Mouse (Mus musculus) forebrain, embryonic 11.5 days (tissue): ENCODE measurements around the gene Dhrs1. TPM values are rescaled to one million over a fixed set of nuclear protein-coding genes. Genes with fewer than 3 reads are reported as not detected.
A peak's percentile ranks its signal among the peaks of the same experiment; 100 is the strongest.

Experiments
- ATAC-seq: fragments of 200-750 bp; cut with Nextera tagmentation; replicated peaks from 2 replicates; pipeline ENCODE4 v1.8.0; 2017; ENCODE audit warnings: moderate TSS enrichment; ENCODE audit not compliant: low FRiP score
- DNase-seq: peaks from one replicate; pipeline ENCODE4 v3.0.0-alpha.2; 2017; ENCODE audit warnings: low spot score
- H3K27ac ChIP-seq: fragments of 300-500 bp; sonication (generic); 2 replicates; pipeline ENCODE4 v1.5.1; 2014; ENCODE audit warnings: low read depth, low read length
- H3K27me3 ChIP-seq: fragments of 300-500 bp; sonication (generic); 2 replicates; pipeline ENCODE4 v1.6.1; 2014; ENCODE audit warnings: mild to moderate bottlenecking, low read length, mixed read lengths; ENCODE audit not compliant: control insufficient read depth, insufficient read depth
- H3K36me3 ChIP-seq: fragments of 300-500 bp; sonication (generic); 2 replicates; pipeline ENCODE4 v1.6.1; 2014; ENCODE audit warnings: mild to moderate bottlenecking, low read length, moderate library complexity, mixed read lengths; ENCODE audit not compliant: control insufficient read depth, insufficient read depth
- H3K4me1 ChIP-seq: fragments of 300-500 bp; sonication (generic); replicated peaks from 2 replicates; pipeline ENCODE4 v1.6.1; 2014; ENCODE audit warnings: low read length, mixed read lengths; ENCODE audit not compliant: control insufficient read depth, insufficient read depth
- H3K4me2 ChIP-seq: fragments of 300-500 bp; sonication (generic); 2 replicates; pipeline ENCODE4 v1.6.1; 2014; ENCODE audit warnings: low read depth, mild to moderate bottlenecking, low read length, moderate library complexity, mixed read lengths; ENCODE audit not compliant: severe bottlenecking
- H3K4me3 ChIP-seq: fragments of 300-500 bp; sonication (generic); 2 replicates; pipeline ENCODE4 v1.5.1; 2014; ENCODE audit warnings: low read depth, low read length
- H3K9ac ChIP-seq: fragments of 300-500 bp; sonication (generic); 2 replicates; pipeline ENCODE4 v1.6.1; 2014; ENCODE audit warnings: low read length
- H3K9me3 ChIP-seq: fragments of 300-500 bp; sonication (generic); 2 replicates; pipeline ENCODE4 v1.6.1; 2016; ENCODE audit warnings: low read length, mixed read lengths; ENCODE audit not compliant: control insufficient read depth
- WGBS: fragments of 180-500 bp; shearing (Covaris S2); extraction: QIAGEN DNeasy Blood & Tissue Kit; methylation state at CpG from one replicate; pipeline ENCODE4 v1.1.7; 2014; 5-methylcytosine and 5-hydroxymethylcytosine counted together
- polyA plus RNA-seq: library from polyadenylated mRNA; unstranded; fragments of >200 nt; fragmentation: Nextera tagmentation; extraction: Ambion mirVana; gene quantifications from 2 replicates; pipeline ENCODE4 v1.2.1, GENCODE M21; 2014

The Dhrs1 gene
- polyA plus RNA-seq, 1 experiment from 2014 or later: 63.6 TPM

- Histone ChIP-seq H3K27me3 (no peaks in the 10 kb centered on the region), H3K27ac (no peak overlapping the region), H3K4me2 (no peak overlapping the region), H3K4me1 (no peaks in the 10 kb centered on the region), H3K36me3 (no peaks in the 10 kb centered on the region), H3K9me3 (no peaks in the 10 kb centered on the region), H3K4me3 (no peak overlapping the region), H3K9ac (no peak overlapping the region)
- DNase-seq (no peak), ATAC-seq (no peak)
- WGBS: 80% methylated on average over 10 of the region's 10 CpGs
Observed at GRCm38 (mm10) chr14:55733889-55734288, 11.6 kb downstream of the Dhrs1 start.

GRCm38 (mm10) chr14:55730531-55731032 is 14.9 kb downstream of the Dhrs1 start:
- ATAC-seq: no peak
- Histone ChIP-seq H3K4me3 (no peak overlapping the region), H3K4me2 (no peak overlapping the region), H3K4me1 (no peaks in the 10 kb centered on the region), H3K27ac (no peak overlapping the region), H3K36me3 (no peaks in the 10 kb centered on the region), H3K9ac (no peak overlapping the region), H3K9me3 (no peaks in the 10 kb centered on the region), H3K27me3 (no peaks in the 10 kb centered on the region)
- WGBS: 83% methylated on average over 7 of the region's 7 CpGs
- DNase-seq: no peak

GRCm38 (mm10) chr14:55730116-55730515 is 15.4 kb downstream of the Dhrs1 start:
- no peak overlapping the region for H3K4me2 ChIP-seq
- H3K9ac ChIP-seq: no peak overlapping the region
- no peaks in the 10 kb centered on the region for H3K36me3 ChIP-seq
- H3K9me3 ChIP-seq: no peaks in the 10 kb centered on the region
- ATAC-seq (no peak), DNase-seq (no peak)
- H3K27me3 ChIP-seq: no peaks in the 10 kb centered on the region
- no peaks in the 10 kb centered on the region for H3K4me1 ChIP-seq
- H3K27ac ChIP-seq: no peak overlapping the region
- no peak overlapping the region for H3K4me3 ChIP-seq
- 81% methylated on average over 7 of the region's 7 CpGs for WGBS

- Histone ChIP-seq H3K27ac (no peak overlapping the region), H3K4me1 (no peaks in the 10 kb centered on the region), H3K9ac (no peak overlapping the region), H3K27me3 (no peaks in the 10 kb centered on the region), H3K4me3 (no peak overlapping the region), H3K36me3 (no peaks in the 10 kb centered on the region), H3K9me3 (no peaks in the 10 kb centered on the region), H3K4me2 (no peak overlapping the region)
- ATAC-seq: no peak
- DNase-seq: no peak
- WGBS: 79% methylated on average over 8 of the region's 8 CpGs
Observed at GRCm38 (mm10) chr14:55727889-55728685, 17.4 kb downstream of the Dhrs1 start.

- Histone ChIP-seq H3K9ac (no peak overlapping the region), H3K4me3 (no peak overlapping the region), H3K27ac (no peak overlapping the region), H3K9me3 (no peaks in the 10 kb centered on the region), H3K4me1 (no peaks in the 10 kb centered on the region), H3K27me3 (no peaks in the 10 kb centered on the region), H3K36me3 (no peaks in the 10 kb centered on the region), H3K4me2 (no peak overlapping the region)
- DNase-seq: no peak
- no peak for ATAC-seq
Observed at GRCm38 (mm10) chr14:55726261-55726660, 19.2 kb downstream of the Dhrs1 start.

GRCm38 (mm10) chr14:55724411-55724871 is 21.0 kb downstream of the Dhrs1 start:
- Histone ChIP-seq H3K27me3 (no peaks in the 10 kb centered on the region), H3K9ac (no peak overlapping the region), H3K9me3 (no peaks in the 10 kb centered on the region), H3K27ac (no peak overlapping the region), H3K36me3 (no peaks in the 10 kb centered on the region), H3K4me2 (no peak overlapping the region), H3K4me3 (no peak overlapping the region), H3K4me1 (no peaks in the 10 kb centered on the region)
- DNase-seq: no peak
- ATAC-seq: no peak
- WGBS: 69% methylated on average over 8 of the region's 8 CpGs

- Histone ChIP-seq H3K9ac (no peak overlapping the region), H3K27me3 (no peaks in the 10 kb centered on the region), H3K4me2 (no peak overlapping the region), H3K36me3 (no peaks in the 10 kb centered on the region; the same call in 1 of the 2 replicates), H3K9me3 (no peaks in the 10 kb centered on the region), H3K4me1 (no peaks in the 10 kb centered on the region), H3K27ac (no peak overlapping the region), H3K4me3 (no peak overlapping the region)
- ATAC-seq: no peak
- 95% methylated on average over 7 of the region's 7 CpGs for WGBS
- DNase-seq: no peak
Observed at GRCm38 (mm10) chr14:55723433-55723832, 22.1 kb downstream of the Dhrs1 start.

GRCm38 (mm10) chr14:55722438-55722945 is 23.0 kb downstream of the Dhrs1 start:
- WGBS: 50% methylated on average over 8 of the region's 8 CpGs
- no peak overlapping the region for H3K27ac ChIP-seq
- no peaks in the 10 kb centered on the region for H3K9me3 ChIP-seq
- peak overlapping the region; percentile 73 for H3K9ac ChIP-seq
- H3K4me1 ChIP-seq: no peaks in the 10 kb centered on the region
- no peaks in the 10 kb centered on the region for H3K27me3 ChIP-seq
- peak overlapping the region; percentile 68 for H3K4me3 ChIP-seq
- no peaks in the 10 kb centered on the region; the same call in 1 of the 2 replicates for H3K36me3 ChIP-seq
- peak overlapping the region; percentile 48 for H3K4me2 ChIP-seq
- no peak; the same call in 1 of the 2 replicates for ATAC-seq
- DNase-seq: no peak
